Mouse (Mus musculus): ENCODE results near the gene Ebf4.
"Not testable (repeated sequence)": the region's sequence is repeated elsewhere in the genome, so short reads cannot be mapped to it uniquely, and the experiment has no call there.

Gene Ebf4

GRCm38 (mm10) chr2:130295331-130296133 lies 563 bp downstream of the Ebf4 start:
- no peak for DNase-seq (ENCODE audit: low read depth, low spot score)

GRCm38 (mm10) chr2:130296134-130296745 lies 1.3 kb downstream of the Ebf4 start:
- no peak for DNase-seq (ENCODE audit: low read depth, low spot score)

GRCm38 (mm10) chr2:130297580-130297979 lies 2.6 kb downstream of the Ebf4 start:
- DNase-seq (ENCODE audit: low read depth, low spot score), result no peak

- peak; percentile 82 for DNase-seq (ENCODE audit: low read depth, low spot score)
Observed at GRCm38 (mm10) chr2:130303014-130303413, 8.0 kb downstream of the Ebf4 start.

- DNase-seq (ENCODE audit: low read depth, low spot score), result no peak
Observed at GRCm38 (mm10) chr2:130327057-130327456, 32.1 kb downstream of the Ebf4 start.

GRCm38 (mm10) chr2:130329502-130329901 lies 34.5 kb downstream of the Ebf4 start:
- DNase-seq (ENCODE audit: low read depth, low spot score), result no peak

- no peak for DNase-seq (ENCODE audit: low read depth, low spot score)
Observed at GRCm38 (mm10) chr2:130335112-130335511, 40.1 kb downstream of the Ebf4 start.

- DNase-seq (ENCODE audit: low read depth, low spot score), result no peak
Observed at GRCm38 (mm10) chr2:130340464-130341219, 45.7 kb downstream of the Ebf4 start.

GRCm38 (mm10) chr2:130341220-130341580 lies 46.2 kb downstream of the Ebf4 start:
- DNase-seq (ENCODE audit: low read depth, low spot score), result no peak

- DNase-seq (ENCODE audit: low read depth, low spot score), result no peak
Observed at GRCm38 (mm10) chr2:130350376-130350775, 55.4 kb downstream of the Ebf4 start.

GRCm38 (mm10) chr2:130351758-130352339 lies 56.9 kb downstream of the Ebf4 start:
- no peak for DNase-seq (ENCODE audit: low read depth, low spot score)

- no peak for DNase-seq (ENCODE audit: low read depth, low spot score)
Observed at GRCm38 (mm10) chr2:130353411-130353810, 58.4 kb downstream of the Ebf4 start.

GRCm38 (mm10) chr2:130353889-130354288 lies 58.9 kb downstream of the Ebf4 start:
- DNase-seq (ENCODE audit: low read depth, low spot score), result no peak

- DNase-seq (ENCODE audit: low read depth, low spot score), result no peak
Observed at GRCm38 (mm10) chr2:130357551-130357950, 62.6 kb downstream of the Ebf4 start.

GRCm38 (mm10) chr2:130358852-130359251 lies 63.9 kb downstream of the Ebf4 start:
- no peak for DNase-seq (ENCODE audit: low read depth, low spot score)

GRCm38 (mm10) chr2:130362511-130363026 lies 67.6 kb downstream of the Ebf4 start:
- peak; percentile 68 for DNase-seq (ENCODE audit: low read depth, low spot score)

GRCm38 (mm10) chr2:130365211-130366094 lies 70.5 kb downstream of the Ebf4 start:
- DNase-seq (ENCODE audit: low read depth, low spot score), result peak; percentile 41

- no peak for DNase-seq (ENCODE audit: low read depth, low spot score)
Observed at GRCm38 (mm10) chr2:130367386-130367785, 72.4 kb downstream of the Ebf4 start.

- DNase-seq (ENCODE audit: low read depth, low spot score), result not testable (repeated sequence)
Observed at GRCm38 (mm10) chr2:130373026-130373425, 78.1 kb downstream of the Ebf4 start.

- no peak for DNase-seq (ENCODE audit: low read depth, low spot score)
Observed at GRCm38 (mm10) chr2:130374951-130375350, 80.0 kb downstream of the Ebf4 start.

GRCm38 (mm10) chr2:130383205-130383604 lies 88.2 kb downstream of the Ebf4 start:
- no peak for DNase-seq (ENCODE audit: low read depth, low spot score)
